ENCODE assay signal across 1 mouse cellular context in genomic region chr10:88379013-88379885, GRCm38 (mm10).
A peak's percentile ranks its signal among the peaks of the same experiment; 100 is the strongest.
TF ChIP-seq lines count a peak whose summit lies in the region.

TSS of gene Dram1 (minus strand) at chr10:88379080.
TSS of gene Gnptab (plus strand) at chr10:88379132.

TF ChIP-seq in MEL, 35 proteins besides CTCF, POLR2A, EP300 and RAD21 (continued from another document):
- TF ChIP-seq TAL1 (IDR thresholded peaks at IDR 0.05; ENCODE audit: low read length) (no peak), TCF12 (IDR thresholded peaks at IDR 0.05; ENCODE audit: low read depth, low read length) (0 out of 2 replicates have a peak, but pooled peaks have one; percentile 17), NRF1 (IDR thresholded peaks at IDR 0.05; ENCODE audit: insufficient read depth, low read depth, low read length, poor library complexity, severe bottlenecking) (peak; percentile 82), JUND (IDR thresholded peaks at IDR 0.05; ENCODE audit: low read depth, low read length) (no peak), MXI1 (IDR thresholded peaks at IDR 0.05; ENCODE audit: low read depth, low read length) (peak; percentile 84), POLR2AphosphoS2 (IDR thresholded peaks at IDR 0.05; ENCODE audit: low read length) (no peak; the same call in 1 of the 2 replicates)
TF ChIP-seq in MEL: peak in this region for 13.
